Mouse (Mus musculus): ENCODE results near the gene Cnfn.
A peak's percentile ranks its signal among the peaks of the same experiment; 100 is the strongest.

Cnfn gene

DNA sequence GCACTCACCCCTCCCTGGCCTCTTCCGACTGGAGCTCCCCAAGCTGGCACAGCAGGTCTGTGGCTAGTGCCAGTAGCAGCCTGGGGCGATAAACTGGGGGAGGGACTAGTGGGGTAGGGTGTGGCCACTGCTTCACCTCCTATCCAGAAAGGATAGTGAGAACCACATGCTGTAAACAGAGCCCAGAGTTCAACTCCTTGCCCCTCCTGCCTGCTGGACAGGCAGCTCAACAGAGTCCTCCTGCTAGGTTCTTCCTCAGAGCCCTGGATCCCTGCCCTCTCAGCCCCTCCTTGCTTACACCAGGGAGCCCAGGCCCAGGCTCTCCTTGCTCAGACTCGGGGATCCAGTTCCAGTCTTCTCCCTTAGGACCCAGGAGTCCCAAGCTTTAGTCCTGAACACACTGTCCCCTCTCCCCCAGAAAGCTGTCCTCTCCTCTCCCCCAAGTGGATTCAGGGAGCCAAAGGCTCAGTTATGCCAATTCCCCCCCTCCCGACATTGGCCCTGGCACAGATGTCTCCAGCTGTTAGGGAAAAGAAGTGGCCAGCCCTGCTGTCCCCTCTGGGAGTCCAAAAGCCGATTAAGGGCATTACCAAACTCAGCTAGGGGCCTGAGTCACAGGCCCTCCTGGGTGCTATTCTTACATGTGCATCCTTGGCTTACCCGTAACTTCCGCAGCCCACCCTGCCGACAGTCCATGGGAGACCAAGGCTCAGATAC lies 20.7 kb upstream of the Cnfn start:
- DNase-seq (ENCODE audit: low read depth, low spot score): no peak

DNA sequence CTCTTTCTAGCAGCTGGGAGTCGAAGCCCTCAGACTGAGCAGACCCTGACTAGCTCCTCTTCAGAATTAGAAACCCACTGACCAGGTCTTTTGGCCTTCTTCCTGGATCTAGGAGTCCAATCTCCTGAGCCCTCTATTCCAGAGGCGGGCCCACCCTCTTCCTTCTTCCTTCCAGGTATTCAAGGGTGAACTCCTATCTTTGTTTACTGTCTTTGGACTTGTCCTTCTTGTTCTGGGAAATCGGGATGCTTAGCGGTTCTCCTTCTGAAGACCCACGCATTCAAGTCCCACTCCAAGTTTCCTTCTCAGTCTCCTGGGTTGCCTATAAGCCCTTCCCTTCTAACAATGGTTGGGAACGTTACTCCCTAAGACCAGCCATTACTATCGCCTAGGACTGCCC lies 19.4 kb upstream of the Cnfn start:
- DNase-seq (ENCODE audit: low read depth, low spot score): no peak

DNA sequence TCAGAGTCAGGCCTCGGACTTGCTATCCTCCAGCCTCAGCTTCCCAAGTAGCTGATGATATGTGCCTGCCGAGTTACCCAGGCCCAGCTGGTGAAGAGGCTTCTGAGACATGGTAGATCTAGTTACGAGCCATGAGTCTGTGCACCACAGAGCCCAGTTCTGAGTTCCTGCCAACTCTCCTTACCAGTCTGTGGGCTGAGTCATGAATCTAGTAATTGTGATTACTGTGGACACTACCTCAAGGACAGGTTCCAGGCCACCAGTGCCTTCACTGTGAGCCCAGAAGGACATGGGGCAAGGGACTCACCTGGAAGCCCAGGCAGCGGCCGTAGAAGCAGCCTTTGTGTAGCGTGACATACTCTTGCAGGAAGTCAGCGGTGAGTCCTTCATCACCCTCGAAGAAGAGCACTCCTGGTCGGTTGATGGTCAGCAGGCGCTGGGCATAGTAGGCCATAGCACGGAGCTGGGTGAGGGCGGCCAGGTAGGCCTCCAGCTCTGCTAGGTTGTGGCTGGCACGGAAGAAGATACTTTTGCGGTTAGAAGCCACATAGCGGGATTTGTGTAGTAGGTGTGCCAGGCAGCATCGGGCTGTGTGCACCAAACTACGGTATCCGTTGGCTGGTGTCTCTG lies 18.4 kb upstream of the Cnfn start:
- DNase-seq (ENCODE audit: low read depth, low spot score): no peak

DNA sequence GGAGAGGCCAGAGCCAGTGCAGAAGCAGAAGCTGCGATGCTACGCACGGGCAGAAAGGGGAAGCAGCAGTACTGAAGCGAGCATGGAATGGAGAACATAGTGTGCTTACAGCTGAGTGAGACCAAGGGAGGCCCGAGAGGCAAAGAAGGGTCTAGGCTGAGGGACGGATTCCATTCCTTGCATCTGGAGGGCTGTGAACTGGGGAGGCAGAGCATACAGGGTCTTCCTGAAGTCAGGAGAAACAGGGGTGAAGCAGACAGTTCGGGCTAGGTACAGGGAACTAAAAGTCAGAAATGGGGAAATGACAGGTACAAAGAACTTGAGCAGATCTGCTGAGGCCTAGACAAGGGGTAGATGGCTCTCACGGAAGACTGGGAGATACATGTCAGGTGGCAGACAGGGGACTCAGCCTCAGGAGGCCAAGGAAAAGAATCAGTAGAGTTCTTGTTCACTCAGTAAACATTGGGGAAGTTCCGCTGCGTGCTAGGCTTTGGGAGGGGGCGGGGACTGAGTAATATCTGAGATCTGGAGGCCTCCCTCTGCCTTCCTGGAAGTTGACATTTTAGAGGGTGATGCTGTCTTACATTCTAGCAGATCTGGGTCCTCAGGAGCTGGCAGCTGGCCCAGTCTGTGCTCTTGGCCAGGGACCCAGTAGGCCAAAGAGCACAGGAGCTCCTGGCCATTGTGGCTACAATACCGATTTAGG lies 16.5 kb upstream of the Cnfn start:
- peak; percentile 79 for DNase-seq (ENCODE audit: low read depth, low spot score)

DNA sequence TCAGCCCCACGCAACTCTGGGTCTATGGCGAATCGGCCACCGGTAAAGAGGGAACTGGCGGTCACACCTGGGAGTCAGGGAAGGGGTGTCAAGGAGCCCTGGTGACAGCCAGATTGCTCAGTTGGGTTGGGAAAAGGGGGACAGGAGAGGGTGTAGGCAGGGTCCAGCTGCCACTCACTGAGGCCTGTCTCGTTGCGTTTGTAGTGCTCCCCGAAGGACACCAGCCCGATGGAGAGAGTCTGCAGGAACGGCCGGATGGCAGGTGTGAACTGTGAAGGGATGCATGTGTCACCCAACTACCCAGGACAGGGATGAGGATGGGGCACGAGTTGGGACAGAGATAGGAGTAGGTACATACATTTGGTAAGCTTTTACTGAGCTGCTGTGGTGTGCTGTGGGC lies 15.7 kb upstream of the Cnfn start:
- no peak for DNase-seq (ENCODE audit: low read depth, low spot score)

DNA sequence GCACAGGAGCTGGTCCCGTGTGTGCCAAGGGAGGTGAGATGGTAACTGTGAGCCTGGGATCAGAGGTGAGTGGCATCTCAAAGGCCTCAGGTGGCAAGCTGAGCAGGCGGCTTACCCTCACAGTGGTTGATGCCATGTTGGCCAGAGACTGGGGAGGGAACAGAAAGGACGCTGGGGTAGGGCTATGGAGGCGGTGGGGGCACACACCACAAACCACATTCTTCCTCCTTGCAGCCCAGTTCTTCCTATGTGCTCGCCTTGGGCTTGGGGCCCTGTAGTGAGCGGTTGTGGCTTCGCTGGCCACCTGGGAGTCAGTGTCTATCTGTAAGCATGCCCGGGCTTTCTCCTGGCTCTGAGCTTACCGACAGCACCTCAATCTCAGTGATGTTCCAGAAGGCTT lies 15.3 kb upstream of the Cnfn start:
- no peak for DNase-seq (ENCODE audit: low read depth, low spot score)

DNA sequence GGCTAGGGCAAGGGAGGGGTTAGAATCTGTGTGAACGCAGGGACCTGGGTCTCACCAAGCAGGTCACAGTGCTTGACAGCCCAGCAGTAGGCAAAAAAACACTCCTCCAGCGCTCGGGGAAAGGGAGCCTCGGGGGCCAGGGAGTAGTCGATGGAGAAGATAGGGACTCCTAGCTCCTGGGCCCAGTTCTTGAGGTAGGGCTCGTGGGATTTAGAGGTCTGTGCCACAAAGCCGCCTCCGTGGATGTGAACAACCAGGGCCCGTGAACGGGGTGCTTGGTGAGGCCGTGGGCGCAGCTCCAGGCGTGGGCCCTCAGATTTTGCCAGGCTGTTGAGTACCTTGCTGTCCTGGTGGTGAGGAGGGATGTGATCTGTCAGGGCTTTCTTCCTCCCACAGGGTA lies 14.8 kb upstream of the Cnfn start:
- DNase-seq (ENCODE audit: low read depth, low spot score): no peak

DNA sequence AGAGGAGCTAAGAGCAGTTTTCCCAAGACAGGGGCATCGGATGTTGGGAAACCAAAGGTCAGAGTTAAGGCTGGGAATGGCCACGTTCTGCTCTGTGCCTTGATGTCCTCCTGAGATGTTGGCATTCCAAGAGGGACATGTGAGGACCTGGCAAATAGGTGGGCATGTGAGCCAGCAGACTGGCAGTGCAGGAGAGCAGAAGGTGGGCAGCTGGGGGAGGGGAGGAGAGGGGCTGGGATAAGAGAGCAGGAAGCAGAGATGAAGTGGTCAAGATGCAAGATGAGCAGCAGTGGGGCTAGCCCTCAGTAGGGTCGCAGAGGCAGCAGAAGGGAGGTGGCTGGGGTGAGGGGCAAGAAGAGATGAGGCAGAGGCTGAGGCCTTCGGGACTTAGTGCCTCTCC lies 14.4 kb upstream of the Cnfn start:
- DNase-seq (ENCODE audit: low read depth, low spot score): no peak

DNA sequence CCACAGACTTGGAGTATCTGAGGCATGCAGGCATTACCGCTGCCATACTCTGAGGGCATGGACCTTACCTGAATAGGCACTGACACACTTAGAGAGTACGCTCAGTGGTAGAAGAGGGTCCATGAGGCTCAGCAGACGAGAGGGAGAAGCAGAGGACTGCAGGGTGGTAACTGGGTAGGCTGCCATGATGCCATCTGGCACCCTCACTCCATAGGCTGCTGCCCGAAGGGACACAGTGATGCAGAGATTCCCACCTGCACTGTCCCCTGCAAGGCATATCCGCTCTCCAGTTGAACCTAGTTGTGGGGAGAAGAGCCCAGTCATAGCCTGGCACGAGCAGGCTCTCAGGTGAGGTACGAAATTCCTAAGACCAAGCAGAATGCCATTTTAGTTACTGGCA lies 13.9 kb upstream of the Cnfn start:
- DNase-seq (ENCODE audit: low read depth, low spot score): no peak

DNA sequence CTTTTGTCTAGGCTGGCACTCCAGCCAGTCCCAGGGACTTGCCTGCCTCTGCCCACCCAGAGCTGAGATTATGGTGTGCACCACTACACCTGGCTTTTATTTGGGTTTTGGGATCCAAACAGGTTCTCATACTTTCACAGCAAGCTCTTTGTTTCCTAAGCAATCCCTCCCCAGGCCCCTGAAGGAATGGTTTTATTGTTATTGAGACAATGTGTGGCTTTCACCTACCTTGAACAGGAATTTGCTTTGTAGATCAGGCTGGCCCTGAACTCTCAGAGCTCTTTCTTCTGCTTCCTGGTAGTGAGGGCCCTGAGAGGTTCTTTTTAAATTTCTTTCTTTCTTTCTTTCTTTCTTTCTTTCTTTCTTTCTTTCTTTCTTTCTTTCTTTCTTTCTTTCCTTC lies 13.0 kb upstream of the Cnfn start:
- DNase-seq (ENCODE audit: low read depth, low spot score): no peak

DNA sequence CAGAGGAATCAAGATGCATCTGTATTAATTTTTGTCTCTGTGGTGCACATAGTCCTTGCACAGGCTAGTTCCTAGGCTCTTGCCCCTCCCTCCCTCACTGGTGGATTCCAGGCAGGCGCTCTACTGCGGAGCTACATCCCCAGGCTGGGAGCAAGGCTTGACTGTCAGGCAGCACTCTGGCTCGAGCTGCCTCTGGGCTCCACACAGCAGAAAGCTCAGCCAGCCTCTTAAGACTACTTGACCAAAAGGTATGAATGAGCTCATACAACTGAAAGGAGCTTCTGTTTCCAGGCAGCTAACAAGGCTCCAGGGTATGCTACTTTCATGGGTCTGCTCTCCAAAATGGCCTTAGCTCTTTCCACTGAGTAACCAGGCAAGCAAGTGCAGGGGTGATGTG lies 11.8 kb upstream of the Cnfn start:
- no peak for DNase-seq (ENCODE audit: low read depth, low spot score)

DNA sequence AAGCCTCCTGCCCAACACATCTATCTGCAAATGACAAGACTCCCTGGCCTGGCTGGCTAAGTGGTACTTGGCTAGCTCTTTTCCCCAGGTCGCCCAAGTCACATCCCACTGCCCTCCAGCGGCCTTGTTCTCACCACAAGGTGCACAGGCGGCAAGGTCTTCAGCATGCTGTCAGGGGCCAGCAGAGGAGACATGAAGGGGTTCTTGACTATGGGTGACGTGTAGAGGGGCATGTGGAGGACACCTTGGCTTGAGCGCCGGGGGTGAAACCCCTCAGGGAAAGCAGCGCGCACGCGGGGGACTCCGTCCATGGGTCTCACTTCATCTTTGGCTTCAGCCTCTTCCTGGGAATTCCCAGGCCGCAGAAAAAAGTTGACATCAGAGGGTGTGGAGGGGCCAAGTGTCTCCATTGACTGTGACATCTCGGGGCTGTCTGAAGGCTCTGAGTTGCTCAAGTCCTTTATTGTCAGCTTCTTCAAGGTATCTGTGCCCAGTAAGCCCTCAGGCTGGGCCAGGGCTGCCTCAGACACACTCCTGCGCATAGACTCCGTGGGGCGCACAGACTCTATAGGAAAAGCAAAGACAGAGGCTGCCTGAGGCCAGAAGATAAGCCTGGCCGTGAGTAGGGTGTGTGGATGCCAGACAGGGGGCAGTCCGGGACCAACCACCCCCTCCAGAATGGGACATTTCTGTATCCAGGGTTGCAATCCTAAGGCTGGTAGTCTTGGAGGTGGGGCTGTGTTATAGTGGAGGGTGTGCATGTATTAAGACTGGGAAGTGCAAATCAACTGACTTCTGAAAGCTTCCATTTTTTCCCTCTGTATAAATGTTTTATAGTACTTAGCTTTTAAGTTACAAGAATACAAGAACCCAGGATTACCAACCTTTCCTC lies 11.1 kb upstream of the Cnfn start:
- peak; percentile 47 for DNase-seq (ENCODE audit: low read depth, low spot score)

DNA sequence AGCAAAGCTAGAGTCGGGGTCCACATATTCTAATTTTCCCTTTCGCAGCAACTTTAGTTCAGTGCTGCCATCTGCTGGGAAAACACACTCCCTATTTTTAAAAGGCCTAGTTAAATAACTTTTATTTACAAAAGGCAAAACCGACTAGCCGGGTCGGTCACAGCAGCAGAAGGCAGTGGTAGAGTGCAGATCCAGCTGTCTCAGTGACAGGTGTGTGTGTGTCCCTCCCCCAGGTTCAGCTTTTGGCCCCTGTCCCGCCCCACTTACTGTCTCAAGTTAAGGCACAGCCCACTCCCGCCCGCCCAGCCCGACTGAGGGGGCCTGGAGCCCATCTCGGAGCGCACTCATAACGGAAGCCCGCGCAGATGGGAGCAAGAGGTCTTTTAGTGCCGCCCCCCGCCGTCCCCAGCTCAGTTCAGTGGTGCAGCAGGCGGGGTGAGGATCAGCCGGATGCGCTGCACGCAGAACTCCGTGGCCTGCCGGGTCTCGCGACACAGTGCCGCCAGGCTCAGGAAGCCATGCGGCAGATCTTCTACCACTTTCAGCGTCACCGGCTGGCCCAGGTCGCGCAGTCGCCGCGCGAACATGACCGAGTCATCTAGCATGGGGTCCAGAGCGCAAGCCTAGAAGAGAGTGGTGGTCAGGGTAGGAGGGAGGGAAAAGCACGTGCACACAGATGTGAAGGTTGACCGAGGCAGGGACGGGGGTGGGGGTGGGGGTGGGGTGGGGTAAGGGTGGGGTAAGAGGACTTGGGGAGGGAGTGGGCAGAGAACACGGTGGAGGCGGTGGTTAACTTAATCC lies 10.2 kb upstream of the Cnfn start:
- peak; percentile 90 for DNase-seq (ENCODE audit: low read depth, low spot score)

DNA sequence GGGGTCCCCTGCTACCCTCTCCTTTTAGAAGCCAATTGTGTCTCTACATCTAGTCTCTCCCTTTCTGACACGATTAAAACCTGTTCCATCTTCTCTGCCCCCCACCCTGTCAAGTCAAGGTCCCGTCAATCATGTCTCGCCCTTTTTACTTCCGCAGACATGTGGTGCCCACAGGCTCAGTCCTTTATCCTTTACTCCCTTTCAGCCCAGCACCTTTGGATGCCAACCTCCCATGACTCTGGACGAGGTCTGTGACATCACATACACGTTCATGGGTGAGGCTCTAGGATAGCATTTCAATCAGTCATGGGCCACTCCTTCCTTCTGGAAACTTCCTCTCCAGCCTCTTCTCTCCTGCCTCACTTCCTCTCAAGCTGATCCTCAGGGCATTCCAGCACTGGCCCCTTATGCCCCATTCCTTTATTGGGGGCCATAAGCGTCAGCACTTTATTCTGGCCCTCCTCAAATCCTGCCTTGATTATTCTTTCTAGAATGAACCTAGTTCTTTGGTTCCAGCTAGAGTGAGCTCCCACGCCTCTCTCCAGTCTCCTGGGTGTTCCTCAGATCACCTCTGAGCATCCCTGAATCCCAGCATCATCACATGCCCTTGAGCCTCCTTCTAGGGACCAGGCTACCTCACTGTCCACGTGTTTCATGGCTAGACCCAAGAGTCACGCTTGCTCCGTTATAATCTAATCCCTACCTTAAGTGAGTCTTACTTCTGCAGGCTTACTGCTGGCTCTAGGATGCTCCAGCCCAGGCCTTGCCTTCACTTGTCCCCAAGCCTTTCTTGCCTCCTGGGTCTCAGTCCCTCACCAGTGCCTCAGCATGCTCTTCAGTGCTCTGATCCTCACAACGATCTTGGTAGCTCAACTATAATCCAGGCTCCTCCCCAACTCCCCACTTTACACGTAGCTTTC lies 8.9 kb upstream of the Cnfn start:
- no peak for DNase-seq (ENCODE audit: low read depth, low spot score)

DNA sequence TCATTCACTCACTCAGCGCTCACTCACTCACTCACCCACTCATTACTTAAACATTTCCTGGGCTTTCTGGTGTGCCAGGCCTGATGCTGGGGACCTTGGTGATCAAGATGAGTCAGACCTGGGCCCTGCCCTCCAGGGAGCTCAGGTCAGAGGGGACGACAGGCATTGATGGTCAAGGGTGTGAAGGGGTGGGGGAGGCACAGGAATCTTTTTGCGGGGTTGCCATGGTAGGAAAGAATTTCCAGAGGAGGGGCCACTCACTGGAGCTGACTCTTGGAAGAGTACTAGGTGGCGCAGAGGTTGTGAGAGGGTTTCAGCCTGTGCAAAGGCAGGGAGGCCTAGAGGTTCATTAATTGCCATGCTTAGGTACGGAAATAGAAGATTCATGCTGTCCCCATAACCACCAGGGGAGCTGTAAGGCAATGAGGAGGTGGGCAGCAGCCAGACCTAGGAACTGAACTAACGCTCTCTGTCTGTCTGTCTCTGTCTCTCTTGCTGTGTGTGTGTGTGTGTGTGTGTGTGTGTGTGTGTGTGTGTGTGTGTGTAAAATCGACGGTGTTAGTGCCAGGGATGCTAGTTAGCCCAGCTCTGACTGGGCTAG lies 7.7 kb upstream of the Cnfn start:
- DNase-seq (ENCODE audit: low read depth, low spot score): peak; percentile 25

DNA sequence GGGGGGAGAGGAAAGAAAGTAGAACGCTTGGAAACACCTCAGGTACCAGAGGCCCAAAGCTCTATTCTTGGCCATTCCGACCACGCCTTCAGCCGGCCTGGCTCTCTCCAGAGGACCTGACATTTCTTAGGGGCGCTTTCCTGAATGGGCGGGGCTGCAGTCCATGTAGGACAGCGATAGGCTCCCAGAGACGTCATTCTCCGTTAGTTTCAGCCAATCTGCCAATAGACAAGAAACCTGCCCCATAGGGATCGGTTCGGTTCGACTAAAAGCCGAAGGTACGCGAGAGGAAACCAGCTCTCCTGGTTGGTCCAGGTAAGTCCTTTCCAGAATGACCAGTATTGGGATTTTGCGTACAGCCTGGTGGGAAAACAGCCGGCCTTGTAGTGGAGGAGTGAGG lies 7.0 kb upstream of the Cnfn start:
- DNase-seq (ENCODE audit: low read depth, low spot score): no peak

DNA sequence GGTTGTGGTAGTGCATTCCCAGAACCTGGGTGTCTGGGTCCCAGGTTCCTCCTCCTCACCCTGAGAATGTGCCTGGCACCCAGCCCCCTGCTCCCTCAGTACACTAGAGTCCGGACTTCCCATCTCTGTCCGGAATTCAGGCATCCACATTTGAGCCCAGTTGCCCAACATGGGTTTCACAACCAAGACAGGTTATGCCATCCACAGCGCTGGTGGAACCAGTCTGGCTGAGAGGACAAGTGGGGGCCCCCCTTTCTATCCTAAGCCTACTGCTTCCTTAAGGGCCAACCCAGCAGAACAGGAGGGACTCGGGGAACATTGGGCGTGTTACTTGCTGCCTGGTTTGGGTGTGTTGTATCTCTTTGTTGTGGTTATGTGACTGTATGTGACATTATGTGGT lies 2.9 kb upstream of the Cnfn start:
- DNase-seq (ENCODE audit: low read depth, low spot score): no peak

DNA sequence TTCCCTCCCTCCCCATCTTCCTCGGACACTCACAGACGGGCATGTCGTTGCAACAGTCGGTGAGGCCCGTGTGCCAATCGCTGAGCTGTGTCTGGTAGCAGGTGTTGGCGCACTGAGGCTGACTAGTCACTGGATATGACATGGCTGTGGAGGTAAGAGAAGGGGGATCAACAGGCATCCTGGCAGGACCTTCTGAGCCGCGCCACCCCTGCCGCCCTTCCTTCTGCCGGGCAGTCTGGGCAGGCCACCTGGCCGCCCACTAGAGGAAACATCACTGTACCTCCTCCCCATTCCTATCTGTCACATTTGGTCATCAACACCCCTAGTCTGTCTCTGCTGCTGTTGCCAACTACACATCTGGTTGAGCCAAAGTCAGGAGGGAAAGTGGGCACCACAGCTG lies 1.2 kb downstream of the Cnfn start:
- no peak for DNase-seq (ENCODE audit: low read depth, low spot score)

DNA sequence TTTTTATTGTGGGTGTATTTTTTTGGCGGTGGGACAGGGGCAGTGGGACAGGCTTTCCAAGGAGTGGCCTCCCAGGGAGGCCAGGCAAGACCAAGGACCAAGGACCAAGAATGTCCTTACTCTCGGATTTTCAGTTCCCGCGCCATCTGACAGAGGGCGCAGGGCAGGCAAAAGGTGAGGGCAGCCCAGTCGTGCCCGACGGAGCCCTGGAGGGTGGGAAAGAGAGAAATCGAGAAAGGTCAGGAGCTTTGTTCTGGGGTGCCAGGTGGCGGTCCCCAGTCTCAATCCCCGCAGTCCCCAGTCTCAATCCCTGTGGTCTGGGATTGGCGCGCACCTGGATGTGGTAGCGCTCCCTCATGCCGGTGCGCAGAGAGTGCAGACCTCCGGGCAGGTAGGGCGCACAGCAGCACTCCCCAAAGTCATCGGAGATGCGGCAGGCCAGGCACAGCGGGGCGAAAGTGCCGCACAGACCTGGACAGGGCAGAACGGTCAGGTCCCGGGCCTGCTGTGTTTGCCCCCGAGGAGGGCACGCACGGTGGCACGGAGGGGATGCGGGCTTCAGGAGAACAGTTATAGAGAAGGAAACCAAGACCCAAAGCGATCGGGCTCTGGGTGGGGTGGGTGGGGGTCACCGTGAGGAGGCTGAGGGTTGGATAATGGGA lies 1.8 kb downstream of the Cnfn start:
- peak; percentile 43 for DNase-seq (ENCODE audit: low read depth, low spot score)

All from CD4-positive, CD25-positive, alpha-beta regulatory T cell, adult 2 months (primary cell).